Mouse (Mus musculus): Measurements from ENCODE around the gene Scml2.
"Not testable (repeated sequence)": the region's sequence is repeated elsewhere in the genome, so short reads cannot be mapped to it uniquely, and the experiment has no call there.

- TF ChIP-seq CTCF (IDR thresholded peaks at IDR 0.05; ENCODE audit: low read depth, low read length); POLR2A (IDR thresholded peaks at IDR 0.05; ENCODE audit: borderline replicate concordance, low read depth, low read length): not testable (repeated sequence)
These were observed at the start of gene Scml2 for GRCm38 (mm10) chrX:161116893-161117292.
